Mouse (Mus musculus) retina, embryonic 14.5 days (tissue): Measurements from ENCODE around the gene Rbbp4.
"Not testable (repeated sequence)": the region's sequence is repeated elsewhere in the genome, so short reads cannot be mapped to it uniquely, and the experiment has no call there.

Experiments used
- DNase-seq: peaks from one replicate; pipeline ENCODE4 v3.0.0-alpha.2; 2015; ENCODE audit warnings: low spot score

Rbbp4 gene

DNA sequence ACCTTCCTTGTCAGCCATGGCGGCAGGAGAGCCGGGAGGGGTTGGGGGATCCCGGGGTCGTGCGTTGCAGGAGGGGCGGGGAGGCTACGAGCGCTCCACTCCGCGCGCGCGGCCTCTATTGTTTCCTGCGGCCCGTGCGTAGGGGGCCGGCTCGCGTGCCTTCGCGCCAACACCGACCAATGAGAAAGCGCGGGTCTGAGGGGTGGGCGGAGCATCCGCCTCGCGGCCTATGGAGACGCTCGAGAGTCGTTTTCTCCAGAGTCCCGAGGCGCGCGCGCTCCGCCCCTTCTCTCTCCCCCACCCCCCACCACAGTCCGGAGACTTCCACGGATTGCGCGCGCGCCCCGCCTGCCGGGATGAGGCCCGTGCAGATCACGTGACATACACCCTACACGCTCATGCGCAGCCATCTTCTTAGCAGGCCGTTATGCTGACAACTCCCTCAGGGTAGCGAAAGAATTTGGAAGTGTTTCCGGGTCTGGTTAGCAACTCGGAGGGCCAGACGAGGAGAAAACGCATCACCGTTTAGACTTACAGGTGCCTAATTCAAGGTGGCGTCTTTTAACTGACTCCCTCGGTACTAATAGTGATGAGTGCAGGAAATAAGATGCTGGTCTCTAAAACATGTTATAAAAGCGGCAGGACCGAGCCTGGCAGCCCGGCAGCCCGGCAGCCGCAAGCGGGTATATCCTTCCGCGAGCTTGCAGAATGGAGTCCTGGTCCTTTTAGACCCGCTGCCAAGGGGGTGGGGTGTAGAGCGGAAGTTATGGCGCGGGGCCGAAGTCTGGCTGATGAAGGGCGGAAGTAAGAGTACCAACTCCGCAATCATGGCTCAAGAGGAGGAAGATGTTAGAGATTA is at the start of gene Rbbp4, which contains the start of gene Zbtb8os:
Gene Rbbp4 (minus strand): TSS at position 155 of the 859 bp plus-strand sequence.
Gene Zbtb8os (plus strand): TSS at position 480 of the 859 bp plus-strand sequence.
- peak; percentile 99 for DNase-seq

- no peak for DNase-seq
These were observed 49.3 kb upstream of the Rbbp4 start for GRCm38 (mm10) chr4:129384440-129384839.

DNA sequence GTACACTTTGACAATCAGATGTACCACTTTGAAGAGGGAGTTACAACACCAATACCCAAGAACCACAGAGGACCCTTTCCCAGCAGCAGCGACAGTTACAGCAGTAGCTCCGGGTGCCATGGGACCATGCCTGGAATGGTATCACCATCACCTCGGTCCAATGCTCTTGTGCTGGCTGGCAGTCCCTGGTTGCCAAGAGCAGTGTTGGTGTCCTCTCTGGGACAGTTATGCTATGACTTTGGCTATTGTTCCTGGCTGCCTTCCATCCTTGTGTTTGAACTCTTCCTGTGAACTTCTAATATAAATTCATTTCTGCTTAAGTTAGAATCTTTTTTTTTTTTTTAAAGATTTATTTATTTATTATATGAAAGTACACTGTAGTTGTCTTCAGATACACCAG is 48.4 kb upstream of the Rbbp4 start:
- no peak for DNase-seq

DNA sequence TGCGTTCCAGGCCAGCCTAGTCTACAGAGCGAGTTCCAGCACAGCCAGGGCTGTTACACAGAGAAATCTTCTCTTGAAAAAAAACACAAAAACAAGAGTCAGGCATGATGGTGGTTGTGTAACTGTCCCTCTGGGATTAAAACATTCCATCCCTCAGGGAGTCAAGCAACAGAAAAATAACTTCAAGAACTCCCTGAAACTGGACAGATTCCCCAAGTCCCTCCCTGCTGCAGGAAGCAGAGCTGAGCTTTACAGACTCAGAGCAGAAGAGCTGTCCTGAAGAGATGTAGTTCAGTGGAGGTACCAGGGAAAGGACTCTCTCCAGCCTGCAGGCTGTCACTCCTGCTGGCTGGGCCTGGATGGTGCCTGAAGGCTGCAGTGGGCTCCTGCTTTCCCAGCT is 47.3 kb upstream of the Rbbp4 start:
- DNase-seq, result no peak

DNA sequence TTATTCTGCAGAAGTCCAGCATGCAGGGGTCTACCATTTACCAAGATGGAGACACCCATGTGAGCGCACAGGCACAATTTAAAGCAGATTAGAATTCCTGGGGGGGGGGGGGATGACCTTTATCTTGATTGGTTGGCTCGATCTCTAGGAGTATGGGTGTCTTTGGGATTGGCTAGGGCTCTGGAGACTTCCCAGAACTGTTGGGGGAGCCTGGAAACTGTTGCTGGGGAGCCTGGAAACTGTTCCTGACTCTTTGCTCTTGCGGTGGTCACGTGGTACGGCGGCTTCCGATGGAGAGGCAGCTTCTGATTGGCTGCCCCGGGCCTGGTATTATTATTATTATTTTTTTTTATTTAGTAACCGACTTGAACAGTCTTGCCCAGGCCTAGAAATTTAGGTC is 46.9 kb upstream of the Rbbp4 start:
- no peak for DNase-seq

GRCm38 (mm10) chr4:129381148-129381547 is 46.0 kb upstream of the Rbbp4 start:
- DNase-seq, result no peak

DNA sequence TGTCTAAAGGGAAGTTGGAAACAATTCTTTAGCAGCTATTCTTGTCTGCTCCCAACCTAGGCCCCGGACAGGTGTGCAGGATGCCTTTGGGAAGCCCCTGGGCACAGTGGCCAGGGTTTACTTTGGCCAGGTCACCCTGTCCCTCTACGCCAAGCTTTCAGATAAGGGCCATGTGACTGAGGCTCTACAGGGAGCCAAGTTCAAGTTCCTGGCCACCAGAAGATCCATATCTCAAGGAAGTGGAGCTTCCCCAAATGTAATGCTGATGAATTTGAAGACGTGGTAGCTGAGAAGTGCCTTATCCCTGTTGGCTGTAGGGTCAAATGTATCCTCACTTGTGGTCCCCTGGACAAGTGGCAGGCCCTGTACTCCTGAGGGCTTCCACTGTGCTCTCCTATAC is 44.6 kb upstream of the Rbbp4 start:
- no peak for DNase-seq

DNA sequence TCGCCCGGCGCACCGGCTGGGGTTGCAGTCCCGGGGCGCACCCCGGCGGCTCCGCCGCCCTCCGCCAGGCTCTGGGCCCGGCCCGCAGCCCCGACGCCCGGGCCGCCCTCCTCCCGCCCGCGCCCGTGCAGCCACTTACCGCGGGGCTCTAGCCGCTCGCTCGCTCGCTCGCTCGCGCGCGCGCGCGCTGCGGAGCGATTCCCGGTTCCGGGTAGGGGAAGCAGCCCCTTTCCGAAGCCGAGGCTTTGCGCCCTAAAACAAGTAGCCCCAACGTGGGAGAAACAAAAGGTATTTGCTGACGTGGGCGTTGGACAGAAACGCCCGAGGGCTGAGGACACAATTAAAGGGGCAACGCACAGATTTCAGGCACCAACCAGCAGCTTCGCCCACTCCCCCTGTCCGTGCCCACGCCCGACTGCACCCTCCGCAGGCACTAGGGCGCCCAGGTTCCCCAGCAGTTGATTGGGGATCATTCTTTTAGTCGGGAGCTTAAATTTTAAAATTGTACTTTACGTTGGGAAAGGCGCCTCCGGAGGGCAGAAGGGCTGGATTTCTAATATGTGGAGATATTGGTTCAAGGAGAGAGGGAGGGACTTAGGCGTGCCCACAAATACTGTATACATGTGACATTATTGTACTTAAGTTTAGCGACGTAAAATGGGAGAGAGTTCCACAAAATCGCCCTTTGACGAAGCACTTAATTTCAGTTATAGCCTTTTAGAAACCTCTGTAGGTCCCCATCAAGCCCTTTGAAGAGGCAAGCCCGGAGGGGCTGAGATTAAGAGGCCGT is 42.6 kb upstream of the Rbbp4 start, which contains the start of gene Zbtb8a:
Gene Zbtb8a (minus strand): TSS at position 516 of the 790 bp plus-strand sequence.
- DNase-seq, result peak; percentile 75

GRCm38 (mm10) chr4:129376961-129377545 is 41.9 kb upstream of the Rbbp4 start:
- peak; percentile 65 for DNase-seq

- no peak for DNase-seq
These were observed 40.7 kb upstream of the Rbbp4 start for GRCm38 (mm10) chr4:129375821-129376220.

DNA sequence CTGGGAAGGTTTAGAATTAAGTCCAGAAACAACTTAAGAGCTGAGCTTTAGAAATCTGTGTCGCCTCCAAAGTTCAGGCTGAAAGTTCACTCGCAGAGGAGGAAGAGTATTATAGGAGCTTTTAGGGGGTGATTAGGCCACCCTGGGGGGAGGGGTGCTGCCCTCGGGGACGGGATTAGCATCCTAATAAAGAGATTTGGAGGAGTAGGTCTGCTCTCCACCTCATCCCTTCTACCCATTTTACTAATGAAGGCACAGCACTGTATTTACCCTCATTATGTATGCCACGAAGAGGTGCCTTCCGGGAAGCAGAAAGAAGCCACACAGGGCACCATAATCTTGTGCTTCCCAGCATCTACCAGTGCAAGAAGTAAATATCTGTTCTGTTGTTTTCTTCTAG is 39.8 kb upstream of the Rbbp4 start:
- no peak for DNase-seq

GRCm38 (mm10) chr4:129374219-129374755 is 39.1 kb upstream of the Rbbp4 start:
- DNase-seq, result no peak

DNA sequence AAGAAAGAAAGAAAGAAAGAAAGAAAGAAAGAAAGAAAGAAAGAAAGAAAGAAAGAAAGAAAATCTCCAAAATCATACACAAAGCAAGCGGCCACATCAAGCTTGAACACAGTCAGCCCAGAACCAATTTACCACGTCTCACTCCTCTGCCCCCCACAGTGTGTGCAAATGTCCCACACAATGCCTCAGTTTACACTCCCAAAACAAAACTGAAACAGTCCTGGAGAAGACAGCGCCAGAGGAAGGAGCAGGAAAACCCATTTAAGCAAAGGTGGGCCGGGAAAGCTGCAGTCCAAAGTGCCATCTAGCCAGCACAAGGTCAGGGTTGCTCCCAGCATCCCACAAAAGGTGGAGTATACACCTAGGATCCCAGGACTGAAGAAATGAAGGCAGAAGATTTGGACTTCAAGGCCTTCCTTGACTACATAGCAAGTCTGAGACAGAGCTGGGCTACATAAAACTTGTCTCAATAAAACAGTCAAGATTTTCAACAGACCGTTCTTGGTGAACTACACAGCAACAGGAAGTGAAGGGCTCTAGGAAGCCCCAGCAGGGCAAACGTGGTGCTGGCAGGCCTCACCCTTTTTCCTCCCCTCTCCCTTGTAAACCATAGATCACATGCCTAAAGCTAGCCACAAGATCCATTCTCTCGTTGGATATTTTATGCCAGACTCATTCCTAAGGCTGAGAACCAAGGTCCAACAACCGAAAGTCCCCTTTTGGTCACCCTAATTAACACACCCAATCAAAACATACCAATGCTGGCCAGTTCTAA is 38.2 kb upstream of the Rbbp4 start:
- DNase-seq, result no peak

- no peak for DNase-seq
These were observed 36.2 kb upstream of the Rbbp4 start for GRCm38 (mm10) chr4:129371391-129371790.

DNA sequence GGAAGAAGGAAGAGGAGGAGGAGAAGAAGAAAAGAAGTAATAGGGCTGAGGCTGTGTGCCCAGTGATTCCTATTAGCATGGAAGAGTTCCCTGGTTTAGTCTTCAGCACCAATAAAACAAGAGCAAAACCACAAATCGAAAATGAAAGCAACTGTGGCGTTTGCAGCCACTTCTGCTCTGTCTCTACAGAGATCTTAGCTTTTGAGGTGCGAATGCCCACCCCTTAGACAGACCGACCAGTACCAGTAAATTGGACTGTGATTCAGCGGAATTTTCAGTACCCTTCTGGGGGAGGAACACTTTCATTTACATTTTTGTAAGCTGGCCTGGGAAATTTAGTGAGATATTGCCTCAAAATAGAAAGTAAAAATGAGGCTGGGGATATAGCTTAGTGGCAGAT is 30.1 kb upstream of the Rbbp4 start:
- no peak for DNase-seq

- DNase-seq, result no peak
These were observed 29.2 kb upstream of the Rbbp4 start for GRCm38 (mm10) chr4:129364379-129364778.

DNA sequence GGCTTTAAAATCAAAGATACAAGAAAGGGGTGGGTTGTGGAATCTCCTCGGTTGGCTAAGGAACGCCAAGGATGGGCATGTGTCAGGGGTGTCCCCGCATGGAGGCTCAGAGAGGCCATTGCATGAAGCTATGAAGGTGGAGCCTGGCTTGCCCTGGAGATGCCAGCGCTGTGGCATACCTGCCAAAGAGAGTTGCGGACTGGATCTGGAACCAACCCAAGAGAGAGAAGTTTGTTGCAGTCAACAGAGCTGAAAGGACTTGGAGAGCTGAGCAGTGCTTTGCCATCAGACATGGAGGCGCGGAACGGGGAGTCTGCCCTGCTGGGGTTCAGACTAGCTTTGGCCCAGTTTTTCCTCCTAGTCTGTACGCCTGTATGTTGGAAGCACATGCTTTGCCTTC is 28.3 kb upstream of the Rbbp4 start:
- no peak for DNase-seq

- no peak for DNase-seq
These were observed 27.6 kb upstream of the Rbbp4 start for GRCm38 (mm10) chr4:129362771-129363170.

GRCm38 (mm10) chr4:129362238-129362637 is 27.1 kb upstream of the Rbbp4 start:
- DNase-seq, result not testable (repeated sequence)

DNA sequence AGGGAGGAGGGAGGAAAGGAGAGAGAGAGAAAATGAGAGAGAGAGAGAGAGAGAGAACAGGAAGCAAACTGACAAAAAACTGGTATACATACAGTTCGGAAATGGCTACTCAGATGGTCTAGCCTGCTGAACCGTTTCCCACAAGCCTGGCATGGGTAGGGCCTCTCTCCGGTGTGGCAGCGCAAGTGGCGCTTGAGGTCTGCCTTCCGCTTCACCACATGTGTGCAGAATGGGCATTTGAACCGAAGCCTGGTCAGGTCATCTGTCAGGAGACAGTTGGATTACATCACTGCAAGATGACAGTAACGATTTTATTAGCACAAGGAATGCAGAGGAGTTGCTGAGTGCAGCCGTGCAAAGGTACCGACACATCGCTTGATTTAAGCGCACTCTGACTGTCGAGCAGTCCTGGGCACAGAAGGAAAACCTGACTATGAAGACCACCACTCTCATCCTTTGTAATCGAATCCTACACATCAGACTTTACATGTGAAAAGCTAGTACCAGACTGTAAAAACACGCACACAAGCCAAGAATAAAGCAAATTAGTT is 22.5 kb upstream of the Rbbp4 start:
- DNase-seq, result no peak

GRCm38 (mm10) chr4:129354236-129354635 is 19.1 kb upstream of the Rbbp4 start:
- no peak for DNase-seq
